Mouse (Mus musculus) kidney, postnatal 36 days (tissue): ENCODE measurements at regions not wholly inside any gene's neighbourhood (a gene's known extent, or its start where the extent isn't known, plus 50 kb on each side); places are given as distances from the start of the nearest gene placed in this dataset.

ENCODE experiments used
- DNase-seq, 2 experiments: peaks; one replicate each; pipeline ENCODE4 v3.0.0; 2021 to 2022; ENCODE audit warnings: mixed read lengths in 2 of 2

GRCm38 (mm10) chr10:46826639-46827038 lies 1249.0 kb downstream of the Hace1 start:
- no peak for DNase-seq

DNA sequence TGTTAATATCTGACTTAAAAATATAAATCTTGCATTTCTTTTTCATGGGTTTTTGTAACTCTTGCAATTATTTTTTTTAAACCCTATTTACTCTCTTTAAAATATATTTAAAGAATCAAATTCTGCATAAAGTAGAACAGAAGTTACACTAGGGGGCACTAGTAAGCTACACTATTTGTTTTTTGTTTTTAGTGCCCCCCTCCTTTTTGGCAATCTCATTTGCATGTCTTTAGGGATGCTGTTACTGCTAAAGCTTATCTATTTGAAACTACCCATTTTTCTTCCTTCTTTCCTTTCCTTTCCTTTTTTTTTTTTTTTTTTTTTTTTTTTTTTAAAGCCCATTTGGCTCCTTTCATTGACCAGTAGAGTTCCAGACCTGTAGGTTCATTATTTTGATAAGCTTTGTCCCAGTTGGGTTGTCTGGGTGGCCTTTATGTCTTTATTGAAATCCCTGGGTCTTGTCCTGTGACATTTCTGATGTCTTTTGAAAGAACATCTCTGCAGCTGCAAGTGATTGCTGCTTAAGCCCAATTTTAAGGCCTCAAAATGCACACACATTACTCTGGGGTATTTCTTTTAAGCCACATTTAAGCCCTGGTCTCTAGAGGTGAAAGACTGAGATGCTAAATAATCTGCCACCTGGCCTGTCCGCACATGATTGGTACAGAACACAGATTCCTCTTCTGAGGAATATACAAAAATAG lies 1249.6 kb downstream of the Hace1 start:
- no peak for DNase-seq

DNA sequence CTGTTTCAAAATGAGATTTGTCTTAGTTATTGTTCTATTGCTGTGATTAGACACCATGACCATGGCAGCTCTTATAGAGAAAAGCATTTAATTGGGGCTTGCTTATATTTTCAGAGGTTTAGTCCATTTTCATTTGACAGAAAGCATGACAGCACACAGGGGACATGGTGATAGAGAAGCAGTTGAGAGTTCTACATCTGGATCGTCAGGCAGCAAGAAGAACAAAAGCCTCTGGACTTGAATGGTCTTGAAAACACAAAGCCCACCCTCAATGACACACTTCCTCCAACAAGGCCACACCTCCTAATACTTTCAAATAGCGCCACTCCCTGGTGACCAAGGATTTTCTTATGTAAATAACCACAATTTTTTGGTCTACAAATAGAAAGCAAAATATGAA lies 1250.5 kb downstream of the Hace1 start:
- no peak for DNase-seq

DNA sequence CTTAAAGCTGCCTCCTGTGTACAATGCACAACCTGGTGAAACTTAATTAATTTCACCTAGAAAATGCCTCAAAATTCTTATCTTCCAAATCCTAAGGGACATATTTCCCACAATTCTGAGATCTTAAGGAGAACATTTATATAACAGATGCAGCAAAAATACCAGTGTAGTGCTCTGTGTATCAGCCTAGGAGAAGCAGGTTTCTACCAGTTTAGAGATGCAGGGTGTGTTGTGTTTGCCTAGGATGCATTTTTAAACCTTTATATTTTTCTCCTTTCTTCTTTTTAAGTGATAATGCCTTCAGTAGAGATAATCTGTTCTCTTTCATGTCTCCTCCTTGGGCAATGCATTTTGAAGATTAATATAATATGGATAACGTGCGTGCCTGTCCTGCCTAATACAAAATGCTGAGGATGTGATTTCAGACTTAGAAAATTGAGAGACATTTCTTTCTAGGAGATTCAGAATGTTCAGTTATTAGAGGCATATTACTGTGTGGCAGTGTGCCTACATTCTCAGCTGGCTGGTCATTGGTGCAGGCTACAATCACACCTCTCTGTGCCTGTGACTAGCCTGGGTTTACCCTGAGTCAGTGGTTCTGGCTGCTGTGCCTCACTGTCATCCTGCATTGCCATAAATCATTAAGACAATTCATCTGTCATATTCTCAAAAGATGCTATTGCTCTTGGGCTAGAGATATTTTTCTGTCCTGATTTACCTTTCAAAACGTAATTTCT lies 1268.1 kb downstream of the Hace1 start:
- DNase-seq, result no peak
